Mouse (Mus musculus): ENCODE measurements around the gene Actn2.

Actn2 gene

DNA sequence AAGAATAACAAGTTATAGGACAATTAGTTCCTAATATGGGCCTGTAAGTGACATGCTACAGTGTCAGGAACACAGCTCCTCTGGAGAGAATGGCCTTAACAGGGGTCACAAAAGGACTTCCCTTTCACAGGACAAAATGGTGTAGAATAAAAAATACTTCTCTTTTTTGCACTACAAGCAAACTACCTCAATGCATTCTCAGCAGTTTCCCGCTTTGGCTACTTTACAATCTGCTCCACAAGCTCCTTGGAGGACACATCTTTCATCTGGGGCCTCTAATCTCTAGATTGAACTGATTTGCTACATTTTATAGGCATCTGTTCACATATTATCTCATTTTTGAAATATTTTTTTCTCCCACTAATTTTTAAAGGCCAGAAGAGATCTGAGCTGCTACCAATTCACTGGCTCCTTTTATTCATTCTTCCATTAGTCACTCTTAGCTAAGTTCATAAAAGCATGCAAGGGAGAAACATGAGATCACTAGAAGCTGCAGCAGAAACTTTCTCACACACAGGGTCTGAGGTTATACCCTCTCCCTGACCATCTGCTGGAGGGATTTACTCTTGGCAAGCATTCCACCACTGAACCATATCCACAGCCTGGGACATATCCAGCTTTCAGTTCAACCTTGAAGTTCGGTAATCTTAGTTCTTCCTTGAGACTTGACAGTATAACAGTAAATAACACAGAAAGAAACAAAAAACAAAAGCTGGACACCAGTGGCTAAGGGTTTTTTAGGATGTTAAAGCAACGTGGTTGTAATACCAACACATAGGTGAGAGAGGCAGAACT lies 84.5 kb downstream of the Actn2 start:
- DNase-seq, result no peak

DNA sequence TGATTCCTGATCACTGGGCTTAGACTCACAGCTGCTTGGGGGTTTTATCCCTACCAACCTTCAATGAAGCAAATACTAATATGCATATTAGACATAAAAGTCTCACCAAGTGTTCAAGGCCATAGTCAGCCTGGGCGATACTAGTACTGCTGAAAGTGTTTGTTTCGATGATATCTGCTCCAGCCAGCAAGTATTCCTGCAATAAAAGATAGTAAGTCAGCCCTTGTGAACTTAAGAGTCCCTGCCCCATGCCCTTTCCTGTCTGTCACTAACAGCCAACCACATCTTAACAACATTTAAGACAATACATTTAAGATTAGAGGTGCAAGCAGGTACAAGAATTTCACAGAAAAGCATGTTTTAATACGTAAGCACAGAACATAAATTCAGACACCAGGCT lies 90.1 kb downstream of the Actn2 start:
- no peak for DNase-seq

DNA sequence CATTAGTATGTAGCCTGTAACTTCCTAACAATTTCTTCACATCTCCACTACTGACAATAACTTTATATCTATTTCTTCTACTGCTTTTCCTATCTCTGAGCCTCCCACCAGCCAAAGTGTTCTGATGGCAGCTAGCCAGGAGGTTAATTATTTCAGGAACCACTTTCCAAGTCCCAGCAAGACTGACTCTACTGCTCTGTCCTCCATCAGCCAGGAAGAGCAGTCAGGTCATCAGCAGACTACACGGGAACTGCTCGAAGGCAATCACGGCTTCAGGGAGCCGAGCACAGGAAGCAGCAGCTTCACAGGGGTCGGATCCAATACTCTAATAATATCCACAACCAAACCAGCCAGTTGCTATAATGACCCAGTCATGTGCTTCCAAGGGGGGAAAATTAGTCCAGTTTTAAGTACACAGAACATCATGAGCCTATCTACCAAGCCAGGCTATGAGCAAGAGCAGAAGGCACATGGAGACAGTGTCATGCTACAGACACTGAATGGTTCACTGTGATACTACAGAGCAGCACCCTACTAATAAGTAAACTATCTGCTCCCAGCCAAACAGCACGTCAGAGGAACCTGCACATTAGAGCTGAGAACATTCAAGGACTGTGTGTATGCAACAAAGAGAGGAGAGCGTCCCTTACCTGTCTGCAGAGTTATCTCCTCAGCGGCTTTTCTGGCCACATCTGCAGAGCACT lies 91.2 kb downstream of the Actn2 start:
- no peak for DNase-seq

DNA sequence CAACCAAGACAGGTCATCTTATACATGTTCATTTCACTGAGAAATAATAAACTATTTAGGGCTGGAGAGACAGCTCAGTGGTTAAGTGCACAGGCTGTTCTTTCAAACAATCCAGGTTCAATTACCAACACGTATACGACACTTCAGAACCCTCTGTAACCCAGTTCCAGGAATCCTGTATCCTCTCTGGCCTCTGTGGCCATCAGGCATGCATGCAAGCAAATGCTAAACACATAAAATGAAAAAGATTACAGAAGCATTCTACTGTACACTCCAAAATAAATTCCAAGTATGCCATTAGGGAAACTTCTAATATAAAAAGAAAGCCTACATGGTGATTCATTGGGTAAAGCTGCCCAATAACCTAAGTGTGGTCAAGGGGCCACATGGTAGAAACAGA lies 94.6 kb downstream of the Actn2 start:
- no peak for DNase-seq

DNA sequence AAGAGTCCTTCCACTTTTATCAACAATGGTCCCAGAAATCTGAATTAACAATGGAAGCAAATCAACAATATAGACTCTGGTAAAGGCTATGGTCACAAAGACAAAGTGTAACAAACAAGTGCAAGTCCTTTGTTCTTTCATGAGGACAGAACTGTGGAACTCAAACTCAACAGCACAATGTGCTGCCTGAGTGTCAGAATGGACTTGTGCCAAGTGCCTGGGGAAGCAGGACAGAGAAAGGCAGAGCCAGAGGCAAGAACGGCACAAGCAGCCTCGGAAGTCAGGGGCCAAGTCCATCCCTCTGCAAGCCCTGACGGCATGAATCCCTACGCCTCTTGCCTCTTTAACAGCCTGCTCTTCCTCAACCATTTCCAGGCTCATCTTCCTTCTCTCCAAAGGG lies 96.6 kb downstream of the Actn2 start:
- no peak for DNase-seq

DNA sequence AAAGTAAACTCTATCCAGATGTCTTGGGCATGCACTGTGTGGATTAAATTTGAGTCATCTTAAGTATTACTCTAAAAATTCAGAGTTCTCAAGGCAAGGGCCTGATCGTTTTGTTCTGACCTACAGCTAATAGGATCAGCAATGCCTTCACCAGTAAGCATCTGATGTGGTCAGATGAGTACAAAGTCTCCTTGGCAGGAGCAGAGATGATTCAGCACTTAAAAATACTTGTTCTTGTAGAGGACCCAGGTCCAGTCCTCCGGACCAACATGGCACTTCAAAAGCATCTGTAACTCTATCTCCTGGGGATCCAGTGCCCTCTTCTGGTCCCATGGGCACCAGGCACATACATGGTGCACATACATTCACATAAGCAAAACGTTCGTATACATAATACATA lies 108.4 kb downstream of the Actn2 start:
- peak; percentile 32 for DNase-seq

DNA sequence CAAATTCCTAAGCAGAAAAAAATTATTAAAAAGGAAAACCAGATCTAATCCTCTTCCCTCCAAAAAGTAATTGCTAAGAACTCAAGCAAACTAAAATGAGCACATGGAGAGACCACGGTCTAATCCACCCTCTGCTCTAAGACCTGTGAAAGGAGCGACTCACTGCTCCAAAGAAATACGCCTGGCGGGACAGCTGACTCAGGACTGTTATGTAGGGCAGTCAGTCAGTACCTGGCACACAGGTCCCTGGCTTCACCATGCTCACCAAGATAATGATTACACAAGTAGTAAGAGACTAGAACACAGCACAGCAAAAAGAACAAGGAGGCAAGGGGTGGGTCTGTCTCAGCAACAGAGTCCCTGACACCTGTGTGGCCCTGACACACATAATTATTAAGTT lies 112.3 kb downstream of the Actn2 start:
- DNase-seq, result peak; percentile 51

DNA sequence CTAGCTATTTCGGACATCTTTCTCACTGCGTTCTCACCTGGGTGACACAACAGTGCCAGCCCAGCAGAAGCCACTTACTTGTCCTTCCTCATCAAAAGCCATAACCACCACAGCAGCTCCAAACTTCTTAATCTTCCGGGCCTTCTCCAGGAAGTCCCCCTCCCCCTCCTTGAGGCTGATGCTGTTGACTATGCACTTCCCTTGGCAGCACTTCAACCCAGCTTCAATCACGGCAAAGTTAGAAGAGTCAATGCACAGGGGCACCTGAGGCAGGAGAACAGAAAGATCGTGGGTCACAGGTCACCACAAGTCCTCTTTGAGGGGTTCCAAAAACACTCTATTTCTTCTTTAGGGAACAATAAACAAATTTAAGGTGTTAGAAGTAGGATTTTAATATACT lies 113.0 kb downstream of the Actn2 start:
- DNase-seq, result no peak

All from kidney, adult 11 months (tissue).